In genomic region chr7:4122076-4122768, GRCm38 (mm10) we compare ENCODE assay signal across 15 mouse cellular contexts. TPM values are rescaled to one million over a fixed set of nuclear protein-coding genes. Genes with fewer than 3 reads are reported as not detected.
DNase-seq lines count a peak whose midpoint lies in the region; ATAC-seq lines count a peak whose summit lies in the region.
"Had no signal": no experiment of that assay in that cellular context is flagged by ENCODE, and none has a peak within 500 bp of the region (broad histone marks: within the 10 kb centered on the region; RNA-seq: fewer than 3 reads in every experiment).

No protein-coding gene starts in this region.

- peaks cover 69% of the 10 kb centered on the region for H3K4me1 ChIP-seq in hindbrain, embryonic 10.5 days (replicated peaks)
- peaks cover 42% of the 10 kb centered on the region for H3K4me1 ChIP-seq in midbrain, embryonic 16.5 days (ENCODE audit: control insufficient read depth, insufficient read depth, low read length)

- H3K27ac ChIP-seq in hindbrain, embryonic 10.5 days = peak overlapping the region; percentile 89
- H3K27ac ChIP-seq in midbrain, embryonic 16.5 days (ENCODE audit: low read length) = peak overlapping the region; percentile 90

- 51% methylated on average over 11 of the region's 11 CpGs for WGBS in hindbrain, embryonic 10.5 days
- WGBS in midbrain, embryonic 16.5 days = 43% methylated on average over 11 of the region's 11 CpGs

- H3K9ac ChIP-seq in midbrain, embryonic 16.5 days (ENCODE audit: low read depth, low read length) = peak overlapping the region; percentile 94

- ATAC-seq in midbrain, embryonic 16.5 days = no peak

- H3K27me3 ChIP-seq in hindbrain, embryonic 10.5 days (ENCODE audit: insufficient read depth, poor library complexity, severe bottlenecking) = peaks cover 16% of the 10 kb centered on the region; the same call in 1 of the 2 replicates
- H3K27me3 ChIP-seq in midbrain, embryonic 16.5 days (ENCODE audit: control insufficient read depth, insufficient read depth, low read depth, low read length) = no peaks in the 10 kb centered on the region

- H3K4me3 ChIP-seq in hindbrain, embryonic 10.5 days = peak overlapping the region; percentile 68
- H3K4me3 ChIP-seq in midbrain, embryonic 16.5 days (ENCODE audit: low read depth, low read length) = peak overlapping the region; percentile 4; the same call in 1 of the 2 replicates
- H3K4me3 ChIP-seq: megakaryocyte, embryonic 14.5 days had no signal

- peak overlapping the region; percentile 71 for H3K4me2 ChIP-seq in midbrain, embryonic 16.5 days (ENCODE audit: low read length)

- peaks cover 21% of the 10 kb centered on the region for H3K36me3 ChIP-seq in hindbrain, embryonic 10.5 days
- no peaks in the 10 kb centered on the region for H3K36me3 ChIP-seq in midbrain, embryonic 16.5 days (ENCODE audit: control insufficient read depth, insufficient read depth, low read length)

- H3K9me3 ChIP-seq in hindbrain, embryonic 10.5 days = 0 out of 2 replicates have a peak, but pooled peaks cover 3% of the 10 kb centered on the region
- no peaks in the 10 kb centered on the region for H3K9me3 ChIP-seq in midbrain, embryonic 16.5 days (replicated peaks; ENCODE audit: control insufficient read depth, low read length, poor library complexity, severe bottlenecking)

- DNase-seq in cerebellum, adult 9-10 months = peak; percentile 40
- no peak for DNase-seq in cerebellum, postnatal 10 days
- DNase-seq in brain, adult 2 months (ENCODE audit: low read depth, low spot score) = peak; percentile 67
- DNase-seq in hindbrain, embryonic 10.5 days (ENCODE audit: low spot score) = no peak
- DNase-seq in adrenal gland, adult 8-10 months = no peak
- DNase-seq in heart, adult 8-10 months (ENCODE audit: low spot score) = no peak
- DNase-seq in layer of hippocampus, adult 8-10 months (ENCODE audit: low spot score in 2 of 2) = no peak
- DNase-seq: adrenal gland, adult 2 months; heart, postnatal 4 days; kidney, postnatal 25 days; left cerebral cortex, postnatal 4 days; lung, adult 2 months had no signal

RNA-seq across cellular contexts. Expression of gene Ttyh1, which starts 3.0 kb away (rescaled TPM):
- polyA plus RNA-seq in hindbrain, embryonic 10.5 days (2016; fragmentation: Nextera tagmentation; extraction: Ambion mirVana) = 31.2 and 67.4 TPM in 2 replicates
- 122 and 158 TPM in 2 replicates for polyA plus RNA-seq in midbrain, embryonic 16.5 days (2015; fragmentation: Nextera tagmentation; extraction: Ambion mirVana)
- total RNA-seq in adrenal gland, adult 8-10 months (2022) = 1 to 10 TPM in 3 of 4 experiments, under 1 TPM in 1; 0.80 to 2.0 (median 1.6) TPM
- total RNA-seq in heart, adult 8-10 months (2022) = 1 to 10 TPM in 2 of 4 experiments, under 1 TPM in 2; 0.79 to 1.7 (median 0.95) TPM
- 100 to 1,000 TPM; 459 to 552 (median 528) TPM for total RNA-seq in layer of hippocampus, adult 8-10 months (2022)
- total RNA-seq: common myeloid progenitor, adult 5-6 weeks had no signal

RNA-seq across cellular contexts. Expression of gene Leng8, which starts 14.6 kb away (rescaled TPM):
- polyA plus RNA-seq in hindbrain, embryonic 10.5 days (2016; fragmentation: Nextera tagmentation; extraction: Ambion mirVana) = 68.7 and 91.4 TPM in 2 replicates
- polyA plus RNA-seq in midbrain, embryonic 16.5 days (2015; fragmentation: Nextera tagmentation; extraction: Ambion mirVana) = 81.8 and 83.3 TPM in 2 replicates
- total RNA-seq in adrenal gland, adult 8-10 months (2022) = 100 to 1,000 TPM in 3 of 4 experiments, 10 to 100 TPM in 1; 83.9 to 238 (median 155) TPM
- total RNA-seq in heart, adult 8-10 months (2022) = 10 to 100 TPM; 27.1 to 49.5 (median 38.6) TPM
- total RNA-seq in layer of hippocampus, adult 8-10 months (2022) = 100 to 1,000 TPM; 173 to 209 (median 190) TPM

RNA-seq across cellular contexts. Expression of gene Leng9, which starts 28.0 kb away (rescaled TPM):
- polyA plus RNA-seq in hindbrain, embryonic 10.5 days (2016; fragmentation: Nextera tagmentation; extraction: Ambion mirVana) = 1.6 and 2.5 TPM in 2 replicates
- 4.9 and 5.3 TPM in 2 replicates for polyA plus RNA-seq in midbrain, embryonic 16.5 days (2015; fragmentation: Nextera tagmentation; extraction: Ambion mirVana)
- total RNA-seq in adrenal gland, adult 8-10 months (2022) = 10 to 100 TPM in 3 of 4 experiments, 1 to 10 TPM in 1; 9.7 to 13.0 (median 11.5) TPM
- 1 to 10 TPM; 2.8 to 3.7 (median 3.6) TPM for total RNA-seq in heart, adult 8-10 months (2022)
- 1 to 10 TPM; 5.1 to 6.8 (median 5.7) TPM for total RNA-seq in layer of hippocampus, adult 8-10 months (2022)

RNA-seq across cellular contexts. Expression of gene Cdc42ep5, which starts 42.4 kb away (rescaled TPM):
- polyA plus RNA-seq in hindbrain, embryonic 10.5 days (2016; fragmentation: Nextera tagmentation; extraction: Ambion mirVana) = 16.9 and 23.5 TPM in 2 replicates
- polyA plus RNA-seq in midbrain, embryonic 16.5 days (2015; fragmentation: Nextera tagmentation; extraction: Ambion mirVana) = 4.7 and 5.1 TPM in 2 replicates
- 10 to 100 TPM; 26.9 to 41.0 (median 37.1) TPM for total RNA-seq in adrenal gland, adult 8-10 months (2022)
- total RNA-seq in heart, adult 8-10 months (2022) = 1 to 10 TPM; 3.8 to 7.5 (median 4.6) TPM
- total RNA-seq in layer of hippocampus, adult 8-10 months (2022) = 1 to 10 TPM in 2 of 4 experiments, under 1 TPM in 1, not detected in 1; 0.89 to 1.3 (median 1.1) TPM

RNA-seq across cellular contexts. Expression of gene Lair1, which starts 59.2 kb away (rescaled TPM):
- 1.2 and 1.7 TPM in 2 replicates for polyA plus RNA-seq in hindbrain, embryonic 10.5 days (2016; fragmentation: Nextera tagmentation; extraction: Ambion mirVana)
- polyA plus RNA-seq in midbrain, embryonic 16.5 days (2015; fragmentation: Nextera tagmentation; extraction: Ambion mirVana) = 1.7 and 1.9 TPM in 2 replicates
- 10 to 100 TPM in 1 of 4 experiments, 1 to 10 TPM in 3; 2.4 to 13.3 (median 4.8) TPM for total RNA-seq in adrenal gland, adult 8-10 months (2022)
- 1 to 10 TPM in 3 of 4 experiments, under 1 TPM in 1; 0.84 to 2.0 (median 1.7) TPM for total RNA-seq in heart, adult 8-10 months (2022)
- 10 to 100 TPM in 2 of 4 experiments, 1 to 10 TPM in 2; 6.6 to 31.0 (median 18.0) TPM for total RNA-seq in layer of hippocampus, adult 8-10 months (2022)

Comparison
In these comparisons a context has a peak if more than half of its experiments do, and no peak if none do; other contexts are left out.
1. DNase-seq: peak in cerebellum, adult 9-10 months (single experiment) and brain, adult 2 months (single experiment); none in cerebellum, postnatal 10 days (0 of 2), hindbrain, embryonic 10.5 days (single experiment), adrenal gland, adult 8-10 months (single experiment), heart, adult 8-10 months (single experiment) and layer of hippocampus, adult 8-10 months (0 of 2).
2. RNA of gene Ttyh1, which starts 3.0 kb away (total RNA-seq): 459 to 552 TPM in layer of hippocampus, adult 8-10 months; 0.80 to 2.0 TPM in adrenal gland, adult 8-10 months and 0.79 to 1.7 TPM in heart, adult 8-10 months; every median in the first group is over 100 times any median in the second.